Mouse (Mus musculus): ENCODE measurements around the gene R3hdm4. TPM values are rescaled to one million over a fixed set of nuclear protein-coding genes. Genes with fewer than 3 reads are reported as not detected.
"Not testable (repeated sequence)": the region's sequence is repeated elsewhere in the genome, so short reads cannot be mapped to it uniquely, and the experiment has no call there.

Gene R3hdm4
- polyA plus RNA-seq, 1 experiment from 2014 or later, result 296 TPM

DNA sequence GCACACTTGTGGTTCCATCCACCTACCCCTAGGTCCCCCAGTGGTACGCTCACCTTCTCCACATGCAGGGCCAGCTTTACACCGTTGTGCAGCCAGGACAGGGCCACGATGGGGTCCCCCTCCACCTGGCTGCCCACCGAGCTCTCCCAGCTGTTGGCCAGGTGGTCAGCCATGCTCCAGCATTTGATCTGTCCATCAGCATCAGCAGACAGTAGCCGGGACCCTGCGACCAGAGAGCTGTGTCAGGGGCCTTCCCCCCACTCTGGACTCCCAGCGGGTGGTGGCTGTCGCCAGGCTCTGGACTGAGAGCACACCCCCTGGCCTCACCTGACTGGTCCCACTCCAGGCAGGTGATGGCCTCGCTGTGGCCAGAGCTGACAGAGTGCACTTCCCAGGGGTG is 14.3 kb downstream of the R3hdm4 start:
- no peak overlapping the region for H3K9ac ChIP-seq
- no peaks in the 10 kb centered on the region for H3K9me3 ChIP-seq
- H3K4me1 ChIP-seq, result peaks cover 14% of the 10 kb centered on the region
- no peak overlapping the region for H3K27ac ChIP-seq
- peaks cover 17% of the 10 kb centered on the region for H3K36me3 ChIP-seq (replicated peaks)
- no peak overlapping the region for H3K4me2 ChIP-seq
- no peak for ATAC-seq (replicated peaks)
- WGBS, result 89% methylated on average over 9 of the region's 9 CpGs
- H3K4me3 ChIP-seq, result no peak overlapping the region
- H3K27me3 ChIP-seq (replicated peaks), result no peaks in the 10 kb centered on the region

DNA sequence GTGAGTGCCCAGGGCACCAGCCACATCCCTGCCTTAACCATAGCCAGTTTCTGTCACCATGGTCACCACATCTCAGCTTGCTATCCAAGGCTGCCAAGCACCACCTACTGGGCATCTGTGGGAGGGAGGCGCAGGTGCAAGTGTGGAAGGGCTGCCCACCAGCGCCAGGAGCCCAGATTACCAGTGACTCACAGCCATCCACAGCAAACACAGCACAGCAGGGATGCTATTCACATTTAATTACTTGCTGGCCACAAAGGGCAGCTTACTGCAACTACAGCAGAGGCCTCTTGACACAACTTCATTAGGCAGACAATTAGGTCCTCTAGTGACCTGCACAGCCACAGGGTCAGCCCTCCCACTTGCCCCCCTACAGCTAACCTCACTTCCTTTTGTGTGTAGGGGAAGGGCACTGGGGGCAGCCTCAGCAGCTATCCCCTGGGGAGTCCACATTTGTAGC is 20.0 kb downstream of the R3hdm4 start:
- no peaks in the 10 kb centered on the region for H3K27me3 ChIP-seq (replicated peaks)
- H3K4me1 ChIP-seq, result peaks cover 9% of the 10 kb centered on the region; the same call in 1 of the 2 replicates
- 5% methylated on average over 2 of the region's 2 CpGs for WGBS
- peak; percentile 57 for ATAC-seq (replicated peaks)
- 0 out of 2 replicates have a peak overlapping the region, but pooled peaks have one; percentile 4 for H3K9ac ChIP-seq
- no peaks in the 10 kb centered on the region for H3K9me3 ChIP-seq
- no peak overlapping the region for H3K4me2 ChIP-seq
- peak overlapping the region; percentile 30 for H3K27ac ChIP-seq
- peaks cover 23% of the 10 kb centered on the region for H3K36me3 ChIP-seq (replicated peaks)
- H3K4me3 ChIP-seq, result no peak overlapping the region

GRCm38 (mm10) chr10:79897316-79898245 is 23.4 kb downstream of the R3hdm4 start:
- Histone ChIP-seq H3K9ac (no peak overlapping the region), H3K4me1 (peaks cover 9% of the 10 kb centered on the region; the same call in 1 of the 2 replicates), H3K36me3 (replicated peaks) (0 out of 2 replicates have a peak, but pooled peaks cover 11% of the 10 kb centered on the region), H3K27me3 (replicated peaks) (no peaks in the 10 kb centered on the region), H3K9me3 (no peaks in the 10 kb centered on the region), H3K27ac (no peak overlapping the region), H3K4me3 (no peak overlapping the region), H3K4me2 (no peak overlapping the region)
- no peak for ATAC-seq (replicated peaks)
- WGBS, result 54% methylated on average over 20 of the region's 20 CpGs

DNA sequence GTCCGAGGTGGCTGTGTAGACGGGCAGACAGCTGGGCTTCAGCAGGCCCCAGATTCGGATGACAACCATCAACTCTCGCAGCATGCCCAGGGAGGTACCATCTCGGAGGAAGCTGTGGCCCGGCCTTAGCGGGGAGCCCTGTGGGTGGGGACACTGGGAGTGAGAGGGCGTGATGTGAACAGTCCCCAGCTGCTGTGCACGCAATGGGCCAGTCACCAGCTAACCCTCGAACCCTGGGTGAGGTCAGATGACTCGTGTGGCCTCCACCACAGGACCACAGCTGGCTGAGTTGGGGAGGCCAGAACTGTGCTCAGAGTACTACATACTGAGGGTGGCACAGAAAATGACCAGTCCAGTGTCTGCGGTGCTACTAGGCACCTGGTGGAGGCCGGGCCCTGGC is 24.2 kb downstream of the R3hdm4 start:
- H3K4me2 ChIP-seq, result no peak overlapping the region
- no peak overlapping the region for H3K27ac ChIP-seq
- 92% methylated on average over 13 of the region's 13 CpGs for WGBS
- H3K27me3 ChIP-seq (replicated peaks), result no peaks in the 10 kb centered on the region
- H3K4me1 ChIP-seq, result peaks cover 9% of the 10 kb centered on the region; the same call in 1 of the 2 replicates
- no peak overlapping the region for H3K4me3 ChIP-seq
- no peak for ATAC-seq (replicated peaks)
- H3K9me3 ChIP-seq, result no peaks in the 10 kb centered on the region
- 0 out of 2 replicates have a peak, but pooled peaks cover 11% of the 10 kb centered on the region for H3K36me3 ChIP-seq (replicated peaks)
- no peak overlapping the region for H3K9ac ChIP-seq

- Histone ChIP-seq H3K27me3 (replicated peaks) (no peaks in the 10 kb centered on the region), H3K4me2 (no peak overlapping the region), H3K27ac (no peak overlapping the region), H3K9me3 (no peaks in the 10 kb centered on the region), H3K36me3 (replicated peaks) (0 out of 2 replicates have a peak, but pooled peaks cover 11% of the 10 kb centered on the region), H3K4me1 (peaks cover 9% of the 10 kb centered on the region; the same call in 1 of the 2 replicates), H3K9ac (no peak overlapping the region), H3K4me3 (no peak overlapping the region)
- no peak for ATAC-seq (replicated peaks)
- WGBS, result 89% methylated on average over 16 of the region's 16 CpGs
Observed at GRCm38 (mm10) chr10:79896306-79896705, 24.7 kb downstream of the R3hdm4 start.

DNA sequence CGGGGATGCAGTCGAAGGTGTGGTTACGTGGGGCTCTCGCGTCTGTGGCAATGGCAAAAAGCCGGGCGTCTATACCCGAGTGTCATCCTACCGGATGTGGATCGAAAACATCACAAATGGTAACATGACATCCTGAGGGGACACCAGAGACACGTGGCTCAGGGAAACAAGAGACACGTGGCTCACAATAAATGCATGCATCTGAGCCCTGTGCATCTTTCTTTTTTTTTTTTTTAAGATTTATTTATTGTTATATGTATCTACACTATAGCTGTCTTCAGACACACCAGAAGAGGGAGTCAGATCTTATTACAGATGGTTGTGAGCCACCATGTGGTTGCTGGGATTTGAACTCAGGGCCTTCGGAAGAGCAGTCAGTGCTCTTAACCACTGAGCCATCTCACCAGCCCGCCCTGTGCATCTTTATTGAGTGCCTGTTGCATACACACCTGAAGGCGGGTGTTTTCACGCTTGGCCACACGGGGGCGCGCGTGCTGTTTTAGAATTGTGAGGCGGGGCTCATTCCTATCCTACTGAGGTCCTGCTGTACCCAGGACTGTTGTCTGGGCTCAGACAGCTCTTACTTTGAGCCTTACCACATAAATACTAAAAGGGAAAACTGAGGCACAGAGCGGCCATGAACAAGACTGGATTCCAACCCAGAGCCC is 28.4 kb downstream of the R3hdm4 start:
- H3K4me1 ChIP-seq; H3K27me3 ChIP-seq (replicated peaks); H3K4me2 ChIP-seq; H3K9me3 ChIP-seq; H3K9ac ChIP-seq; H3K4me3 ChIP-seq; H3K27ac ChIP-seq: not testable (repeated sequence)
- 46% methylated on average over 22 of the region's 22 CpGs for WGBS
- peak; percentile 24 for ATAC-seq (replicated peaks)
- 0 out of 2 replicates have a peak, but pooled peaks cover 11% of the 10 kb centered on the region for H3K36me3 ChIP-seq (replicated peaks)

- Histone ChIP-seq H3K9me3 (no peaks in the 10 kb centered on the region), H3K4me2 (no peak within 1 kb of the TSS), H3K36me3 (replicated peaks) (0 out of 2 replicates have a peak, but pooled peaks cover 5% of the 10 kb centered on the region), H3K9ac (no peak within 1 kb of the TSS), H3K27me3 (replicated peaks) (no peaks in the 10 kb centered on the region), H3K4me3 (no peak within 1 kb of the TSS), H3K27ac (no peak within 1 kb of the TSS), H3K4me1 (no peaks in the 10 kb centered on the region)
- ATAC-seq (replicated peaks), result no peak
- 40% methylated on average over 5 of the region's 5 CpGs for WGBS
Observed at GRCm38 (mm10) chr10:79890670-79891069, 30.3 kb downstream of the R3hdm4 start, which contains the start of gene Cfd. Cfd (plus strand) TSS chr10:79890853.

DNA sequence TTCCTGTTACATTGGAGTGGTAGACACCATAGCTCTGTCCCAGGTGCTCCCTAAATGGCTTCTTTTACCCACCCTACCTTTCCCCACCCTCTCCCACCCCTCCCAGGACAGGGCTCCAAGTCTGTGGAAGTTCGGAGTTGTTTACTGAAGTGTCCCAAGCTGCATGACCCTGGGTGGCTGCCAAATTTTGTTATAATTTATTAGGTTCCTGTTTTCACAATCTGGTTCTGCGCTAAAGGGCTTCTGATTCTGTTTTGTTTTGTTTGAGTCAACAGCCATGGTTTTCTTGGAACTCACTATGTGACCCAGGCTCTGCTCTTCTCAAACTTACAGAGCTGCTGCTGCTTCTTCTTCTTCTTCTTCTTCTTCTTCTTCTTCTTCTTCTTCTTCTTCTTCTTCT is 31.6 kb downstream of the R3hdm4 start:
- H3K9ac ChIP-seq, result no peak overlapping the region
- WGBS, result 89% methylated on average over 2 of the region's 2 CpGs
- ATAC-seq (replicated peaks), result no peak
- no peak overlapping the region for H3K4me3 ChIP-seq
- no peak overlapping the region for H3K4me2 ChIP-seq
- no peak overlapping the region for H3K27ac ChIP-seq
- H3K4me1 ChIP-seq, result no peaks in the 10 kb centered on the region
- H3K27me3 ChIP-seq (replicated peaks), result no peaks in the 10 kb centered on the region
- no peaks in the 10 kb centered on the region for H3K9me3 ChIP-seq
- H3K36me3 ChIP-seq (replicated peaks), result no peaks in the 10 kb centered on the region

DNA sequence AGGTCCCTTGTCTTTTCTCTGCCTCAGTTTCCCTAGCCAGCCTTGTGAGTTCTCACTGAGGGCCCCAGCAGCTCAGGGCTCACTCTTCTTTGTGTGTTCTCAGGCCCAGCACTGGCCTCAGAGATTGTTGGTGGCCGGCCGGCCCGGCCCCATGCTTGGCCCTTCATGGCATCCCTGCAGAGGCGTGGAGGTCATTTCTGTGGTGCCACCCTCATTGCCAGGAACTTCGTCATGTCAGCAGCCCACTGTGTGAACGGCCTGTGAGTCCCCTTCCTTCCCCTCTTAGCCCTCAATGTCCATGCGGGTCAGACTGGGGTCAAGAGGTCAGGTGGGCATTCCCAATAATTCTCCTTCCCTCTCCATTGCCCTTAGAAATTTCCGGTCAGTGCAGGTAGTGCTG is 34.4 kb downstream of the R3hdm4 start:
- no peak overlapping the region for H3K4me3 ChIP-seq
- H3K9me3 ChIP-seq, result no peaks in the 10 kb centered on the region
- peaks cover 12% of the 10 kb centered on the region; the same call in 1 of the 2 replicates for H3K27me3 ChIP-seq (replicated peaks)
- no peak overlapping the region for H3K27ac ChIP-seq
- H3K4me2 ChIP-seq, result no peak overlapping the region
- 86% methylated on average over 8 of the region's 8 CpGs for WGBS
- no peaks in the 10 kb centered on the region for H3K36me3 ChIP-seq (replicated peaks)
- peaks cover 9% of the 10 kb centered on the region; the same call in 1 of the 2 replicates for H3K4me1 ChIP-seq
- H3K9ac ChIP-seq, result no peak overlapping the region
- ATAC-seq (replicated peaks), result no peak

DNA sequence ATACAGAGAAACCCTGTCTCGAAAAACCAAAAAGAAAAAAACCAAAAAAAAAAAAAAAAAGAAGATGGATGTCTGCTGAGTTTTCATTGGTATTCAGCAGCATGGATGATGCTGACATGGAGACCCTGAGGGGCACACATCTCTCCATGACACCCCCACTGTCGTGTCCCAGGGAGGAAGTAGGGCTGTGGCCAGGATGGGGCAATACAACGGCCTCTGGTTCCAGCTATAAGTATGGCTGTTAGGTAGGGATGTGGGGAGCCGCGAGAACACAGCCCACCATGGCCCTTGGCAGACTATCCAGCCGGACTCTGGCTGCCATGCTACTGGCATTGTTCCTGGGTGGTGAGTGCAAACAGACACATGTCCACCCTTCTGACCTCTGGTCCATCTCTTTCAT is 35.0 kb downstream of the R3hdm4 start, which contains the start of gene Elane:
Elane (plus strand) TSS at position 194 of the 400 bp plus-strand sequence.
- Histone ChIP-seq H3K9ac (no peak within 1 kb of the TSS), H3K4me3 (no peak within 1 kb of the TSS), H3K9me3 (no peaks in the 10 kb centered on the region), H3K36me3 (replicated peaks) (no peaks in the 10 kb centered on the region), H3K27me3 (replicated peaks) (peaks cover 12% of the 10 kb centered on the region; the same call in 1 of the 2 replicates), H3K4me2 (no peak within 1 kb of the TSS), H3K4me1 (peaks cover 9% of the 10 kb centered on the region; the same call in 1 of the 2 replicates), H3K27ac (no peak within 1 kb of the TSS)
- ATAC-seq (replicated peaks), result no peak
- WGBS, result 85% methylated on average over 6 of the region's 6 CpGs

- not testable (repeated sequence) for H3K36me3 ChIP-seq (replicated peaks); H3K27ac ChIP-seq; H3K4me2 ChIP-seq; H3K4me3 ChIP-seq; H3K9ac ChIP-seq; H3K9me3 ChIP-seq; ATAC-seq (replicated peaks); H3K4me1 ChIP-seq
- WGBS, result 82% methylated on average over 3 of the region's 3 CpGs
- peaks cover 17% of the 10 kb centered on the region for H3K27me3 ChIP-seq (replicated peaks)
Observed at GRCm38 (mm10) chr10:79884938-79885337, 36.1 kb downstream of the R3hdm4 start.

DNA sequence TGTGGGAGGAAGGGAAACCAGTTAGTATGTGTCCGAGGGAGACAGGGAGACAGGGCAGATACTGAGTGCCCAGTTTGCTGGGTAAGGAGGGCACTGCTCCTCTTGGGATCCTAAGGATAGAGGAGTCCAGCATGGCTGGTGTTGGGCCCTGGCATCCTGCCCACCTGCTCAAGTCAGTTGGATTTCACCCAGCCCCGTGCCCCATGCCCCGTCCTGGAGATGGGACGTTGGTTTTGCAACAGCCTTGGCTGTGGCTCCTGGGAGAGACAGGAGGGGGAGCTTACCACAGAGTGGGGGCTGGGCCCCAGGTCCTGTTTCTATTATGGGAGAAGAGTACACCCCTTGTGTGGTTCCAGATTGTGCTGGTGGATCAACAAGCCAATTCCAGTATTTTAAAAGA is 36.6 kb downstream of the R3hdm4 start:
- Histone ChIP-seq H3K9ac (no peak overlapping the region), H3K4me3 (no peak overlapping the region), H3K4me1 (peaks cover 9% of the 10 kb centered on the region; the same call in 1 of the 2 replicates), H3K36me3 (replicated peaks) (no peaks in the 10 kb centered on the region), H3K27ac (no peak overlapping the region), H3K27me3 (replicated peaks) (peaks cover 17% of the 10 kb centered on the region), H3K4me2 (no peak overlapping the region), H3K9me3 (no peaks in the 10 kb centered on the region)
- ATAC-seq (replicated peaks), result no peak
- 66% methylated on average over 4 of the region's 4 CpGs for WGBS

All from midbrain, embryonic 15.5 days (tissue).